Mouse (Mus musculus) urinary bladder, adult 18-20 months (tissue): ENCODE results near the gene Fars2.

ENCODE experiments used
- DNase-seq, 2 experiments: peaks; one replicate each; pipeline ENCODE4 v3.0.0; 2022; ENCODE audit warnings: low spot score in 2 of 2, mixed read lengths in 2 of 2

Fars2 gene

DNA sequence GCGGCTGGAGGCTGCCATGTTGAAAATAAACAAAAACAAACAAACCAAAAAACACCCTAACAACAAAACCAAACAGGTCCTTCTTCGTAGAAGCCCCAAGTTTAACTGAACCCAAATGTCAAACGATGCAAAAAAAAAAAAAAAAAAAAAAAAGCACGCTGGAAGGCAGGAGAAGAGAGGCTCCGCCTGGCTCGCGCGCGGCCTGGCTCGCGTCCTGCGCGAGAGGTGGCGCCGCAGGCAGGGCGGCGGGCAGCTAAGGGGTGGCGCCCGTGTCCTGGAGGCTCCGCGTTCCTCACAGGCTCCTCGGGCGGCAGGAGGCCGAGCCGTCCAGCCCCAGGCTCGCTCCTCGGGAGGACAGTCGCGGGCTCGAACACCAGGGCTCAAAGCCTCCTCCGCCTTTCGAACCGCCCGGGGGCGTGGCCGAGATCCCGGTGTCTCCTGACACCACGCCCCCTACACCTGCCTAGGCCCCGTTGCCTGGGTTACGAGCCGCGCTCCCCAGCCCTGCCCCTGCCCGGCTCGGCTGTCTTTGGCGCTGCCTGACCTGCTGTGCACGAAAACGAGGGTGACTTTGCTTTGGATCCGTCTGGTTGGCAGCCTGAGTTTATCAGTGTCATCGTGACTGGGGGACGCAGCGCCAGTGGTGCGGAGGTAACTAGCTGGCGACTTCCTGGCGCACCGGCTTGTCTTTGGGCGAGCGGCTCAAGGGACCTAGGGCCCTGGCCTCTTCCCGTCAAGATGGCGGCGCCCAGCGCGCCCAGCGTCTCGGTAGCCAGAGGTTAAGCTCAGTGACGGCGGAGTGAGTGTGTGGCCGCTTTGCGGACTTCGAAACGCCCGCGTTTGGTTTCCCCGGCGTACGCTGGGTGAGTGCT is at the start of gene Fars2, which contains the start of gene Lyrm4:
Gene Fars2, plus strand, starts transcription at position 270 of the 872 bp plus-strand sequence.
Gene Lyrm4, minus strand, starts transcription at position 384 of the 872 bp plus-strand sequence.
- DNase-seq = peak; percentile 96 to 98

DNA sequence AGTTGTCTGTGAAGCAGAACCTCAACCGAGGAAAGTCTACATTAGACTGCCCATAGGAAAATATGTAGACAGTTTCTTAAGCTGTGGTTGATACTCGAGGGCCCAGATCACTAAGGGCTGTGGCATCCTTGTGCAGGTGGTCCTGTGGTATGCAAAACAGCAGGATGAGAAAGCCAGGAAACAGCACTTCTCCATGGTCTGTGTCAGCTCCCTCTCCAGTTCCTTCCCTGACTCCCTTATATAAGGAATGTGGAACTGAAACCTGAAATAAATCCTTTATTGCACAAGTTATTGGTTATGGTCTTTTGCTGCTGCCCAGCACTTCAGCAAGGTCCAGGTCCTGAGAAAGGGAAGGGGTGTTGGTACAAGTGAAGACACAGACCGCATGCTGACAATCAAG is 42.7 kb upstream of the Fars2 start:
- DNase-seq = no peak

DNA sequence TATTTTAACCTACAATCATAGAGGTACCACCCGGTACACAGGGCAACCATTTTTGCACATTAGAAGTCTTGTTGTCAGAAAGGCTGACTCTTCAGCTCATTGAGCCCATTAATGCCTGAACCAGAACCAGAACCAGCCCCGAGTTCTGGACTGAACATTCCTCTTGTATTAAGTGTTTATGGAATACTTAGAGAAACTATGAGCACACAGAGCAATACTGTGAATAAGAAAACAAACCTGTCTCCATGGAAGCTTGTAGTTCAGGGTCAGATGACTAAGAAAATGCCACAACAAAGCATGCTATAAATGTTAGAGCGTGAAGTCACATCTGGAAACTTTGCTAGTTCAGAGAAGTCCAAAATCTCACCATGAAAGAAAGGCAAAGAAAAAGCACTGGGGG is 35.6 kb upstream of the Fars2 start:
- DNase-seq = no peak

DNA sequence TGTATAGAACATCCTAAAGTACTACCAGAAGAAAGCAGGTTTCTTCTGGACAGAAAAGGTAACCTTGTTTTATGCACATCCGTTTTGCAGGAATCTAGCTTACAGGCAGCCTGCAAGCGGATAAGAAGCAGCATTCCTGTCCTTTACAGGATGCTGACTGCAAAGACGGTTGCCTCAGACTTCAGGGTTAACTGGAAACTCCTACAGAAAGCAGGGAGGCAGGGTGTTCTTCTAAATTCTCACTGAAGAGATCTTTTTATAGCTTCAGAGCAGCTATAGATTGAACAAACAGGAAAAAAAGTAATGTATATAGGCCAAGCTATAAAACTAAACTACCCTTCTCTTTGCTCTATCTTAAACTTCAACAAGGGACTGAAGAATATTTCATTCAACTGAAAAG is 32.5 kb upstream of the Fars2 start:
- no peak for DNase-seq

DNA sequence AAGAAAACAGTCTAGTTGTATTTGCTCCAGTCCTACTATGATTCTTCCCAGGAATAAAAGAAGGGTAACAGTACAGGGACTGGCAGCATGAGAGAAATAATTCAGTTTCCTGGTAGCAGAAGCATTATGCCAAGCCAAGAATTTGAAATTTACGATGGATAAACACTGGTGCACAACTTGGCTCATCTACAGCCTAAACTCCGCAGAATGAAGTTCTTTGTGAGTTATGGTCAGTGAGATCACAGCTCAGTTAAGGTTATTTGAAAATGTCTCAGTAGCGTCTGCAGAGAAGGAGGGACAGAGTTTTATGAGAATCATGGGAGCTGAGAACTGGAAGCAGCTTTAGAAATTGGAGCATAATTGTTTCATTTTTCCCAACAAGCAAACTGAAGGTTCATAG is 31.2 kb upstream of the Fars2 start:
- no peak for DNase-seq

DNA sequence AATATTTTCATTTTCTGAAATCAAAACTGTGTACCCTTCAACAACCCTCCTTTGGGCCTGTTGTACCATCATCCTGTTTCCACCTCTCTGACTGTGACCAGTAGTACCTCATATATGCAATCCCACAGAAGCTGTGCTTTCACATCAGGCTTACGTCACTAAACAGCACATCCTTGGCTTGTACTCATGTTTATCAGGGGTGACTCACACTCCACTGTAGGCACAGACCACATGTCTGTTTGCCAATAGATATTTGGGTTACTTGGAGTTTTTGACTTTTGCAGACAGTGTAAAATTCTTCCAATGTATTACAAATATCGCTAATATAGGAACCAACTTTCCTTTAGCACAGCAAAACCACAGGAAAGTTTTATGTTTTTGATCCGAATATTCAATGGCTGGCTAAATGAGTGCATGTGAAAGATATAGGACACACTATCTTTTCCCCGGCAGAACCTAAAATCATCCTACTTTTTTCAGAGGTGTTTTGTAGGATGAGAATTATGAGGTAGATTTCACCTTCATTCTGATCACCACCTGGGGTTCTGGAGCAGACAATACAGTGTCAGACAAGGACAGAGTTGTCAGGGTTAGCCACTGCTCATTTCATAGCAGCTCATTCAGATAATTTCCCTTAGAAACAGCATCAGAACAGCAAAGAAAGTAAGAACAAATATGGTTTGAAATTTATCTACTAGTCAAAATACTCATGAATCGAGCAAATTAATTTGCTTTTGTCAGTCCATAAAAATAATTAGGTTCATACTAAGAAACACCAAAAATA is 30.4 kb upstream of the Fars2 start:
- DNase-seq = peak in 1 of 2 experiments; percentile 10

DNA sequence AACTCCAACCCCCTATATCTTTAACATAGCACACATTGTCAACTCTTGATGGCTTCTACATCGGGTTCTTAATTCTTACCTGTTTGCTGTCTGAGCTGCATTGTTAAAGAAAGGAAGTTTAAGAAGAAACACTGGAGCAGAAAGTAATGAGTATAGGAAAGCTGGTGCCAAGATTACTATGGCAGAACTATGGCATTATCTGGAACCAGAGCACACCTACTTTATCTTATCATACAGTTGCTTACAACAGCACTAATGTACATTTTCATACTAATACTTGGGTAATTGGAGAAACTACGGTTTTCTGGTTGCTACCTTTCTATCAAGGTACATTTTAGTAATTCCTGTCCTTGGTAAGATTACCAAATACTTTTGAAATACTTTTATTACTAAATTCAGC is 29.8 kb upstream of the Fars2 start:
- no peak for DNase-seq

DNA sequence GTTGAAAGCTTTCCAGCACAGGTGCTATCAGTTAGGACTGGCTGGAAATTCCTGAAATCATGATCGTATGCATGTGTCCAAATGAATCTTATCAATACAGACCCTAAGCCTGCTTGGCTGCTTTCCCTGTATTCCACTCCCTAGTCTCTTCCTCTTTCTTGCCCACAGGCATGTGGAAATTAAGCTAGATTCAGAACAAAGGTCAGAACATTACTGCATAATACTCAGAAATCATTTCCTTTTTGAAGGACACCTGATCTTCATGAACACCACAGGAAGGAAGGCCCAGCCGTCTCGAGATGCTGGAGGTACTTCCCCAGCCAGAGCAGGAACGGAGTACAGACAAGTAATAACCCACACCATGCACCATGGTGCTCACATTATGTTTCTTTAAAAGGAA is 29.0 kb upstream of the Fars2 start:
- no peak for DNase-seq

DNA sequence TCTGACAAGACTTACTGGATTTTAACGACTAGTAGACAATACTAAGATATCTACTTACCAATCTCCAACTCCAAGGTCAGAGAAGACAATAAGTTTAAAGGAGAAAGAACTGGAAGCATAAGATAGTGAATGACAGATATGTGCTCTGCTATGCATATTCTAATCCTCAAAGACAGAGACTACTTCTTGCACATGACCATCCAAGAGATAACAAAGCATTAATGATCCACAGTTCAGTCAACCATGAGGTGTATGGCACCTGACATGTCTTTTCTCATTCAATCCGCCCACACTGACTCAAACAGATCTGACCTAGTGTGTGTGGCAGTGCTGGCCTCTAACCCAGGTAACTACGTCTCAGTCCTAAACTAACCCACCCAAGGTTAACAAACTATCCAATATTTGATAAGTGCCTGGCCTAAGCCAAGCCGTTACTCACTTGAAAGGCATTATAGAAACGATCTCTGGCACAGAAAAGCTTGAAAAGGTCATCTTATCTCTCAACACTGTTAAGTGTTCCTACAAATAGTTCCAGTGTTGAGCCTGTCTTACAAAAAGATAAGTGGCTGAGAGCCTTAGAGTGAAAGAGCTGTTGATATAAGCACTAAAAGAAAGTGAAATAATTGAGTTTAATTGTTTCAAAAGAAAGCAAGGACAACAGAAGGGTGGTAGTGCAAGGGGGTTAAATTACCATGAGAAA is 20.4 kb upstream of the Fars2 start:
- no peak for DNase-seq

DNA sequence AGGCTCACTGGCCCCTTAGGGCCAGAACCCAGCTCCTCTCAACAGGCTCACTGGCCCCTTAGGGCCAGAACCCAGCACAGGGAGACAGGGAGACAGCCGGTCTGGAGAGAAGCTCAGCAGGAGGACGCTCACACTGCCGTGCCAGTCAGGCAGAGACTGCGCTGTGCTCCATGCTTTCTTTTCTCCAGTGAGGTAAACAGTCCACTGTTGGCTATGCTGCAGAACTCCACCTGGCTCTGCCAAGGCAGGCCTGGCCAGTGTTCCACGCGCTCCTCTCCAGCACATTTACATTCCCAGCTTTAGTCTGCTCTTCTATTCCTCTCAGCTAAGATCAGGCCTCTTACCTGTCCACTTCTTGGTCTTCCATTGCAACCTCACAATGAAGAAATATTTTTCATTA is 11.6 kb upstream of the Fars2 start:
- DNase-seq = no peak

DNA sequence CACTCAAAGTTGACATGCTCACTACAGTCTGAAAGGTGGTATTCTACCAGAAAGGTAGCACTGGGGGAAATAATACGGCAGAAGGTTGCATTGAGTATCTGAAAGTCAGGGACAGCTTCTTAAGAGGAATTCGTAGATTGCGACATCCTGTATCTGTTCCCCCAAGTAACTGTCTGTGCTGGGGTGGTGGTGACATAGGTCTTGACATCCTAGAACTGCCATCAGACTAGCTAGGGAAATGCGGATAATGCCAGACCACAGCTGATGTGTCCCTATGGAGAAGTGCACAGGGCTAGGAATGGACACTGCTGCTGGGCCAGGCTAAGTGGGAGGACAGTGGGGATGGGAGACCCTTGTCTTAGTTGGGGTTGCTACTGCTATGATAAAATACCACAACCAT is 8.7 kb upstream of the Fars2 start:
- no peak for DNase-seq

DNA sequence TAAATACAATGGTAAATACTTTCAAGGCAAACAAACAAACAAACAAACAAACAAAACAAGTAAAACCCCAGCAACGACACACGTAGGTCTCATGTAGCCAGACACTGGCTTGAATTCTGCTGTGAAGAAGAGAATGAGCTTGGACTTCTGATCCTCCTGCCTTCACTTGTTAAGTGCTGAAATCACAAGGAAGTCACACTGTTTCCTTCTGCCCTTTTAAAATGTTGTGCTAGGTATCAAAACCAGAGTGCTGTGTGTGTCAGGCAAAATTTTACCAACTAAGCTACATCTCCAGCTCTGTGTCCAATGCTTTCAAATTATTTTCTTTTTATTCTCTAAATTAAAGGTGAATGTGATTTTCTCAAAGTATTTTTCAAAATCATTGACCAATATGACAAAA is 5.9 kb upstream of the Fars2 start:
- no peak for DNase-seq

DNA sequence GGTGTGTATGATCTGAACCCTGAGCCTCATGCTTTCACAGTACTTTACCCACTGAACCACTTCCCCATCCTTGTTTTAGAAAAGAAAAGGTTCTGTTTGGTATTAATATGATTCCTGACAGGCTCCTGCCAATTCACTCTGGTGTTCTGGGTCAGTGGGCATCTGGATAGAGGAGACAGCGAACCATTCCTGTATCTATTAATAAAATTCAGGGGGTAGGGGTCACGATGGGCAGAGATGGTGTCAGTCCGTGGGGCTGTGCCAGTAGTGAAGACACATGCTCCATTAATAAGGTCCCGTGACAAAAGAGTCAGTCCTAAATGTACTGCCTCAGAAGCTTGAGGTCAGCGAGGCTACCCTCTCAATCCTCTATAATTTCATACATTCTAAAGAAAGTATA is 4.0 kb upstream of the Fars2 start:
- no peak for DNase-seq

DNA sequence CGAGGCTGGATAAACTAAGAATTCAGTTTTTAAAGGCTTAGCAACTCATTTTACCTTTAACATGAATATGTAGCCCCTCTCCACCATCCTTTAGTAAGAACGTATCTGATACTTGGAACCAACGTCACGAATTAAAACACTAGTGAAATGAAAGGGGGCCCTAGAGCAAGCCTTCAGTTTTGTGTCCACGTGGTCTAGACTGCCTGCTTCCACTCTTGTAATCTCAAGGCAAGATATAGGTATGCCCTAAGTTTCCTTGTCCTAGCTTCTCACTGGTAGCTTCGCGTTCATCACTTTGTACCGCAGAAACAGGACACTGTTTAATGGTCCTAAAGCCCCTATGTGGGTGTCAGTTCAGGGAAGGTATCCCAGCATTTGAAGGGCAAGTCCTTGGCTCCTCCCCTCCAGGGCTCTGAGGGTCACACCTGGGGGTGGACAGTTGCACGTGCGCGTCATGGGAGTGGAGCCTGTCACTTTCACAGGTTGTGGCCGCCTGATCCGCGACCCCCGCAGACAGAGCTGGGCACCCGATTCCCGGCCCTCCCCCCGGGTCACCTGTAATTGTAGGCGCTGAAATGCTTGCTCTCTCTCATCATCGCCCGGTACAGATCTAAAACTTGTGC is 581 bp upstream of the Fars2 start:
- DNase-seq = peak; percentile 3 to 35

DNA sequence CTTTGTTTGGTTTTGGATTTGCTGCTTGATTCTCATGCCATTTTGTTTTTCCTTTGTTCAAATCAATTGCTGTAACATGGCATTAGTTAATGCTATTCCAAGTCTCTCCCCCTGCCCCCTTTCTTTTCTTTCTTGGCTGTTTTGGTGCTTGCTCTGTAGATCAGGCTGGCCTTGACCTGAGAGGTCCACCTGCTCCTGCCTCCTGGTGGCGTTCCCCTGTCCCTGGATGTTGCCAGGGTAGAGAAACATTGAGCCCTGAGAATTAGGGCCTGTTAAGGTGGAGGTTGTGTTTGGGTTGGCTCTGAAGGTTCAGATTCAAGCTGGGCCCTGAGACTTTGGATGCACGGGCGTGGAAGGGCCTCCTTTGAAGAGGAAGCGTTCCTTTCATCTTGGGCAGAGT is 2.5 kb downstream of the Fars2 start:
- DNase-seq = no peak

DNA sequence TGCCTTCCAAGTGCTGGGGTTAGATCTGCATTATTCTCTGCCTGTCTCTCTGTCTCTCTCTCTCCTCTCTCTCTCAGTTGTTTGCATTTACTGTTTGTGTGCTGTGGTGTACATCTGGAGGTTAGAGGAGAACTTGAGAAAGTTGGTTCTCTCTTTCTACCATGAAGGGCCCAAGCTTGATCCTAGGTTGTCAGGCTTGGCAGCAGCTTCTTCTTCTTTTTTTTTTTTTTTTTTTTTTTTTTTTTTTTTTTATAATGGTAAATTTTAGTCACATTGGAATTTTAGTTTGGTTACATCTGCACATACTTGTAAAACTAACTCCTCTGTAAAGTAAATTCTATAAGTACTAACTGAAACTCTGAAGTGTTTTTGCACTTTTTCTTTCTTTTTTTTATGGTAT is 3.4 kb downstream of the Fars2 start:
- no peak for DNase-seq

DNA sequence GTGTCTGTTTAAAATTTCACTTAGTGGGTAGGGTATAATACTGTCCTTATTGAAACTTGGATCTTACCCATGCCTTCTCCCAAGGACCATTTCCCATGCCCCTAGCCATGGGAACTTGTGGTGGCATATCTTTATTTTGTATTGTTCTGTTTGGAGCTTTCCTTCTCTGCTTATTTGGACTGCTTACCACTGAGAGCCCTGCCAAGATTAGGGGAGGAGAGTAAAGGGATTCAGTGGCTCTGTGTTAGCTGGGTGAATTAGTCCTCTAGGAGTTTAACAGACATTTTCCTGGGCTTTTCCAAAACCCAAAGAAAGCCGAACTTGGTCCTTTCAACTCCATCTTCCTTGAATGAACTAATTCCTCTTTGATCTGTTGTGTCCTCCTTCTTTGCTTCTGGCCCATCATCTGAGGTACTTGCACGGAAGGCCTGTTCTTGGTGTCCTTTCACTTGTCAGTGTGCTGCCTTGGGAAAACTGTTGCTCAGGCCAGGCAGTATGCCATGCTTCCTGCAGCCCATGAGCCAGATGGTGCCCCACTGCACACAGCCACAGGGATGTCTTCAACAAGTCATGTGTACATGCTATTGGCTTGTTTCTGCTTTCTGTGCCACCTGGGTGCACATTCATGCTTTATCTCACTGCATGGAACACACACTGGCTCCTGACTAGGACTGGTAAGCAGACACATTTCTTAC is 12.3 kb downstream of the Fars2 start:
- no peak for DNase-seq

DNA sequence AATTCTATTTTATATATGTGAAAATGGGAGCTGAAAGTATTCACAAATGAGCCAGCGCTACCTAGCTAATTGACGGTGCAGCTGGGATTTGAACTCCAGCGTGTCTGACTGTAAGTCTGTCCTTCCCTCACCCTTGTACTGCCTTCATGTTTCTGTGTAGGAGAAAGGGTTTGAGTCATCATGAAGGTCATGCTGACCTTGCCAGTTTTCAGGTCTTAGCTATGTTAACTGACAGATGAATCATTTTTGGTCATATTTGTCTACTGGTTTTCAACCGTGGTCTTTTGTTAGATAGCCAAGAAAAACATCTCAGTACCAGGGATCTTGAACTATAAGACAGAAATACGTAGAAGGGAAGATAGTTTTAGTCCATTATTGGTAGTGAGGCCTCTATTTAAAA is 14.2 kb downstream of the Fars2 start:
- no peak for DNase-seq

DNA sequence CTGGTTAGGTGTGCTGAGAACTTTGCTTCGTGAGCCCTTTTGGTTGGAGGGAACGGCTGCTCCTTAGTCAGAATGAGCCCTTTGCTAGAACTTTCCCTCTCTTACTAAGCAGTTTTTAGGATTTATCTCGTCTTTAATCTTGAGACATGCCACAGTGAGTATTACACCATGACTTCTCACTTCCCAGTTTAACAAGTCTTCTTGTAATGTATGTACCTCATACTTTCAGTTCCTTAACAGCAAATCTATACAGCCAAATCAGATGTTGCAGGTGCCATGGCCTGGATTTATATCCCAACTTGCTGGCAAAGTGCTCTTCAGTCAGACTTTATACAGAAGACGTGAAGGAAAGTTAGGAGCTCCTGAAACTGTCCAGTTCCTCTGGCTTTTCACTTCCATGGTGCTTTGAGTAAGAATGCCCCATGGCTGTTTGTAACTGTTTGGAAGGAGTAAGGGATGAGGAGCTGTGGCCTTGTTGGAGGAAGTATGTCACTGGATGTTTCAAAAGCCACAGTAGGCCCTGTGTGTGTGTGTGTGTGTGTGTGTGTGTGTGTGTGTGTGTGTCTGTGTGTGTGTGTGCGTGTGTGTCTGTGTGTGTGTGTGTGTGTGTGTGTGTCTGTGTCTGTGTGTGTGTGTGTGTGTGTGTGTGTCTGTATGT is 14.9 kb downstream of the Fars2 start:
- DNase-seq = no peak

DNA sequence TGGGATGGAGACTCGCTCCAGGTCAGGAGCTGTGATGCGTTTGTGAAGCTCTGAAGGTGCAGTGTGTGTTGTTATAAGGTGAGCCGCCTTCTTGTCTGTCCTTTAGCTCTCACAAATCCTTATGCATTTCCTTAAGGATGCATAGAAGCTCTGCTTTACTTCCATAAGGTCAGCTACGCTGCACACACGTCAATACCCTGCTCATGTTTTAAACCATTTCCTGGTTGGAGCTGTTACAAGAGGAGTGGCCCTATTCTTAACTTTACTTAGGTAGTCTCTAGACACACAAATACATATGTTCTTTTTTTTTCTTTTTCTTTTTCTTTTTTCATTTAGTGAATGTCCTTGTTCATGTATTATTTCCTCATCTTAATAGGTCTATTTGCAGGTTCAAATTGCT is 22.5 kb downstream of the Fars2 start:
- DNase-seq = no peak
